Comparison of ENCODE assay signal across 9 mouse cellular contexts in genomic region chrX:12287656-12288561, GRCm38 (mm10).
A peak's percentile ranks its signal among the peaks of the same experiment; 100 is the strongest.
DNase-seq lines count a peak whose midpoint lies in the region; ATAC-seq lines count a peak whose summit lies in the region.
"Had no signal": no experiment of that assay in that cellular context is flagged by ENCODE, and none has a peak within 500 bp of the region (broad histone marks: within the 10 kb centered on the region; RNA-seq: fewer than 3 reads in every experiment).

No protein-coding gene starts in this region.

- peaks cover 9% of the 10 kb centered on the region; the same call in 1 of the 2 replicates for H3K4me1 ChIP-seq in embryonic facial prominence, embryonic 12.5 days
- peaks cover 8% of the 10 kb centered on the region for H3K4me1 ChIP-seq in midbrain, embryonic 12.5 days

- H3K9ac ChIP-seq in embryonic facial prominence, embryonic 12.5 days: no peak overlapping the region
- no peak overlapping the region for H3K9ac ChIP-seq in midbrain, embryonic 12.5 days (replicated peaks)

- H3K4me2 ChIP-seq in embryonic facial prominence, embryonic 12.5 days (replicated peaks): no peak overlapping the region
- H3K4me2 ChIP-seq in midbrain, embryonic 12.5 days (replicated peaks): no peak overlapping the region

- H3K9me3 ChIP-seq in embryonic facial prominence, embryonic 12.5 days: no peaks in the 10 kb centered on the region
- no peaks in the 10 kb centered on the region for H3K9me3 ChIP-seq in midbrain, embryonic 12.5 days

- 11% methylated on average over 17 of the region's 17 CpGs for WGBS in embryonic facial prominence, embryonic 12.5 days
- WGBS in midbrain, embryonic 12.5 days: 14% methylated on average over 16 of the region's 17 CpGs

- no peak for ATAC-seq in embryonic facial prominence, embryonic 12.5 days (ENCODE audit: insufficient number of reproducible peaks, insufficient read depth, low FRiP score, low TSS enrichment)
- peak; percentile 61 for ATAC-seq in midbrain, embryonic 12.5 days (ENCODE audit: low FRiP score, low read depth)
- ATAC-seq in inflammation-experienced regulatory T-cells, adult 6 months: no peak

- H3K27ac ChIP-seq in embryonic facial prominence, embryonic 12.5 days: 0 out of 2 replicates have a peak overlapping the region, but pooled peaks have one; percentile 46
- H3K27ac ChIP-seq in midbrain, embryonic 12.5 days (replicated peaks): peak overlapping the region; percentile 61
- H3K27ac ChIP-seq: macrophage had no signal

- no peak overlapping the region for H3K4me3 ChIP-seq in embryonic facial prominence, embryonic 12.5 days
- H3K4me3 ChIP-seq in midbrain, embryonic 12.5 days: no peak overlapping the region

- H3K36me3 ChIP-seq in embryonic facial prominence, embryonic 12.5 days: no peaks in the 10 kb centered on the region
- H3K36me3 ChIP-seq in midbrain, embryonic 12.5 days: no peaks in the 10 kb centered on the region

- peak; percentile 20 for DNase-seq in adrenal gland, postnatal 10 days
- no peak for DNase-seq in adrenal gland, postnatal 25 days
- peak; percentile 14 to 41 for DNase-seq in layer of hippocampus, postnatal 10 days (ENCODE audit: low spot score in 2 of 2)
- no peak for DNase-seq in layer of hippocampus, postnatal 25 days (ENCODE audit: extremely low spot score in 1 of 2, low spot score in 1 of 2)
- no peak for DNase-seq in ovary, adult 18-20 months (ENCODE audit: low spot score)

- H3K27me3 ChIP-seq in embryonic facial prominence, embryonic 12.5 days: peaks cover 23% of the 10 kb centered on the region
- H3K27me3 ChIP-seq in midbrain, embryonic 12.5 days: peaks cover 37% of the 10 kb centered on the region

Comparison
In these comparisons a context has a peak if more than half of its experiments do, and no peak if none do; other contexts are left out.
1. DNase-seq: peak in adrenal gland, postnatal 10 days (single experiment) and layer of hippocampus, postnatal 10 days (2 of 2); none in adrenal gland, postnatal 25 days (single experiment), layer of hippocampus, postnatal 25 days (0 of 2) and ovary, adult 18-20 months (single experiment).